Mouse (Mus musculus) embryonic fibroblast, embryonic 13.5 days (primary cell): ENCODE data around the gene Flt1. TPM values are rescaled to one million over a fixed set of nuclear protein-coding genes. Genes with fewer than 3 reads are reported as not detected.
"Not testable (repeated sequence)": the region's sequence is repeated elsewhere in the genome, so short reads cannot be mapped to it uniquely, and the experiment has no call there.

Source experiments
- H3K27ac ChIP-seq: 2 replicates; pipeline ENCODE4 v1.5.1; 2012; ENCODE audit warnings: low read length, control low read depth, inconsistent platforms; ENCODE audit not compliant: insufficient read depth
- H3K4me1 ChIP-seq: 2 replicates; pipeline ENCODE4 v1.6.1; 2011; ENCODE audit warnings: low read length; ENCODE audit not compliant: control insufficient read depth, insufficient read depth
- H3K4me3 ChIP-seq: 2 replicates; pipeline ENCODE4 v1.5.1; 2011; ENCODE audit warnings: mild to moderate bottlenecking, control low read depth, low read length; ENCODE audit not compliant: insufficient read depth
- CTCF ChIP-seq: IDR thresholded peaks from 2 replicates; pipeline ENCODE4 v1.5.1; 2011; ENCODE audit warnings: mild to moderate bottlenecking, control low read depth, low read length, moderate library complexity, borderline replicate concordance; ENCODE audit not compliant: insufficient read depth
- POLR2A ChIP-seq: IDR thresholded peaks from 2 replicates; pipeline ENCODE4 v1.6.1; 2011; ENCODE audit warnings: low read depth, mild to moderate bottlenecking, control low read depth, low read length, moderate library complexity
- polyA plus RNA-seq: library from polyadenylated mRNA; stranded (reverse); fragments of >200 nt; gene quantifications from 2 replicates; pipeline ENCODE4 v1.2.4, GENCODE M21; 2011; ENCODE audit warnings: low read depth; ENCODE audit not compliant: missing spikeins, insufficient read length

Gene Flt1
- polyA plus RNA-seq, 1 experiment: 38.2 TPM

GRCm38 (mm10) chr5:147623747-147624146 is 102.1 kb downstream of the Flt1 start:
- Histone ChIP-seq H3K27ac (no peak overlapping the region), H3K4me3 (no peak overlapping the region), H3K4me1 (peaks cover 7% of the 10 kb centered on the region)
- no peak for TF ChIP-seq POLR2A
- no peak for TF ChIP-seq CTCF

GRCm38 (mm10) chr5:147620178-147620577 is 105.6 kb downstream of the Flt1 start:
- peaks cover 7% of the 10 kb centered on the region for H3K4me1 ChIP-seq
- TF ChIP-seq CTCF (no peak), POLR2A (no peak; the same call in 1 of the 2 replicates)
- peak overlapping the region; percentile 4; the same call in 1 of the 2 replicates for H3K27ac ChIP-seq
- H3K4me3 ChIP-seq: peak overlapping the region; percentile 15; the same call in 1 of the 2 replicates

DNA sequence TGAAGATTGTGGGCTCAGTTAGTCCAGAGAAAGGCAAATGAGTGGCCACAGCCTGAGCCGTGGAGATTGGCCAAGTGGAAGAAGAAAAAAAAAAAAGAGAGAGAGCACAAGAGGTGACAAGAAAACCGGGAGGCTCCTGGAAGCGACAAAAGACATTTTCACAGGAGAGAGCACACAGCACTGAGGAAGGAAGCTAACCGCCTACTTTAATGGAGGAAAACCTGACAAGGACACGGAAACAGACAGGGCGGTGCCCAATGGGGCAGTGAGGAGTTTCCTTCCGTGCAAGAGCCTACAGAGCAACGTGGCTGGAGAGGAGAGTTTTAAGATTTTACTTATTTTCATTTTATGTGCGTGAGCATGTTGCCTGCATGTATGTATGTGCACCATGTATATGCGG is 107.6 kb downstream of the Flt1 start:
- H3K27ac ChIP-seq: no peak overlapping the region
- no peak for TF ChIP-seq POLR2A
- TF ChIP-seq CTCF: no peak
- H3K4me3 ChIP-seq: no peak overlapping the region
- peaks cover 7% of the 10 kb centered on the region for H3K4me1 ChIP-seq

DNA sequence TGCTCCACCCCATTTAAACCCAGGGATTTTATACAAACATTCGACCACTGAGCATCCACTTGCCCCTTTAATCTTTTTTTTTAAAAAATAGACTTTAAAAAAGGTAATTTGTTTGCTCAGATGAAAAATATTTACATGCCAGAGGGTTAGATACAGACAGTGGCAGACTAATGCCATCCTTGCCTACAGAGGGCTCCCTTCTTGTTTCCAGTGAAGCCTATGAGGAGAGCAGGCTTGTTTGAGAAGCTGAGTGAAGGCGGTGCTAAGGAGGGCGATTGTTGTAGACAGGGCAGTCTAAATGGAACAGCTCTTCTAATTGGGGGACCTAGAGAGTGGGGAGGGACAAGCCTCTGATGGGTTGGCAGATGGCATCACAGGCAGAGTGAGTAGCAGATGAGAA is 109.4 kb downstream of the Flt1 start:
- Histone ChIP-seq H3K4me3 (no peak overlapping the region), H3K27ac (no peak overlapping the region), H3K4me1 (peaks cover 7% of the 10 kb centered on the region)
- TF ChIP-seq CTCF: no peak
- TF ChIP-seq POLR2A: no peak

DNA sequence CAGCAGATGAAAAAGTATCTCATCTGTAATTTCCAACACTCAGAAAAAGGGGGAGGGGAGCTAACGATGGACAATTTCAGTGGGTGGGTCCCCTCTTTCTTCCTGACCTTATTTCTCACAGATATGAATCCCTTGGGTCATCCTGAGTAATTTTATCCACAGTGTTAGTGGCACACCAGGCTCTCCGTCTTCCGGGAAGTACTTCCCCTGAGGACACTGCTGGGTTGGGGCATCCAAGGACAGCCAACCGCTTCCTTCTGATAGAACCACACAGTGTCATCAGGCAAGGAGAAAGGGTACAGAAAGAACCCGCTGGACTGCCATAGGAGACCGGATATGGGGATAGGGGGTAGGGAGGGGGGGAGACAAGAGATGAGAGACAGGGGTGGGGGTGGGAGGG is 111.2 kb downstream of the Flt1 start:
- TF ChIP-seq POLR2A (no peak), CTCF (no peak)

GRCm38 (mm10) chr5:147611348-147611747 is 114.5 kb downstream of the Flt1 start:
- not testable (repeated sequence) for H3K27ac ChIP-seq, H3K4me1 ChIP-seq

More for the DNA sequence above, 111.2 kb downstream of the Flt1 start:
- no peak overlapping the region for H3K4me3 ChIP-seq
- H3K4me1 ChIP-seq: no peaks in the 10 kb centered on the region; the same call in 1 of the 2 replicates
- H3K27ac ChIP-seq: no peak overlapping the region

DNA sequence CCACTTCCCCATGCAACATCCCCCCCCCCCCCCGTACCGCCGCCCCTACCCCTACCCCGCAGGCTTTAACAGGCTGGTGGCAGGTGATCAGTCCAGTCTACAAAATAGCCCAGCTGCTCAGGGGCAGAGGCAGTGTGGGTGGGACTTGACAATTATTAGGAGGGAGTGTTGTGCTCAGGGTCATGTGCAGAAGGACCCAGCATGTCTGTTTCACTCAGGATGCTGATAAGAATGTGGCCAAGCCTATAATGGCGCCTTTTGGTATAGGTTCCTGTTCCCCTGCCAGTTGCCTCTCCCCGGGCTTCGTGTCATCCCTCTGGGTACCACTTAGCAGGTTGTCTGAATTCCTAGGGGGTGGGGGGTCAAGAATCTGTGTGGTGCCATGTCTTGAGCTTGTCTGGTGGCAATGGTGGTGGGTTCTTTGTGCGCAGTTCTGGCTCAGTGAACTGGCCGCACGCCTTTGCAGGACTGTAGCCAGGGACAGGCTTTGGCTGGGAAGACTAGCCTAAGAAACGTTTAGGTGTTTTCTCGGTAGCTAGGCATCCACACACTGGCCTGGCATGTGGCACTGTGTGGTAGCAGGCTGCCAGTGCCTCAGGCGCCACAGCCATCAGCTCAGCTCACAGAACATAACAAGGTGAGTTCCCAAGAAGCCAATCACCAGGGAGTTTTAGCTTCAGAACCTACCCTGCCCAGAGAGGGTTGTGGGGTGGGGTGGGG is 118.4 kb downstream of the Flt1 start:
- peaks cover 6% of the 10 kb centered on the region; the same call in 1 of the 2 replicates for H3K4me1 ChIP-seq
- TF ChIP-seq POLR2A (no peak), CTCF (no peak)
- H3K4me3 ChIP-seq: no peak overlapping the region
- H3K27ac ChIP-seq: no peak overlapping the region

More at GRCm38 (mm10) chr5:147611348-147611747, 114.5 kb downstream of the Flt1 start:
- H3K4me3 ChIP-seq: not testable (repeated sequence)

- H3K4me1 ChIP-seq: peaks cover 12% of the 10 kb centered on the region; the same call in 1 of the 2 replicates
- TF ChIP-seq CTCF (no peak), POLR2A (no peak)
- H3K4me3 ChIP-seq: no peak overlapping the region
- H3K27ac ChIP-seq: no peak overlapping the region
Measured at GRCm38 (mm10) chr5:147606751-147607150, 119.1 kb downstream of the Flt1 start.

- no peak overlapping the region for H3K4me3 ChIP-seq
- no peak for TF ChIP-seq CTCF
- TF ChIP-seq POLR2A: no peak
Measured at GRCm38 (mm10) chr5:147601460-147602360, 124.1 kb downstream of the Flt1 start.

GRCm38 (mm10) chr5:147597825-147598224 is 128.0 kb downstream of the Flt1 start:
- peaks cover 9% of the 10 kb centered on the region; the same call in 1 of the 2 replicates for H3K4me1 ChIP-seq
- no peak overlapping the region for H3K27ac ChIP-seq
- TF ChIP-seq CTCF: no peak
- TF ChIP-seq POLR2A: no peak
- H3K4me3 ChIP-seq: no peak overlapping the region

More at GRCm38 (mm10) chr5:147601460-147602360, 124.1 kb downstream of the Flt1 start:
- Histone ChIP-seq H3K4me1 (peaks cover 9% of the 10 kb centered on the region; the same call in 1 of the 2 replicates), H3K27ac (no peak overlapping the region)
